Mouse (Mus musculus) small intestine, adult 2 months (tissue): ENCODE data around the gene Vmn1r174. TPM values are rescaled to one million over a fixed set of nuclear protein-coding genes. Genes with fewer than 3 reads are reported as not detected.
"Not testable (repeated sequence)": the region's sequence is repeated elsewhere in the genome, so short reads cannot be mapped to it uniquely, and the experiment has no call there.

Experiments
- H3K27ac ChIP-seq: fragments of 200-500 bp; 2 replicates; pipeline ENCODE4 v1.5.1; 2012; ENCODE audit warnings: low read depth, low read length, control low read depth, inconsistent platforms; ENCODE audit not compliant: insufficient read depth
- H3K27me3 ChIP-seq: fragments of 200-500 bp; 2 replicates; pipeline ENCODE4 v1.6.1; 2012; ENCODE audit warnings: mild to moderate bottlenecking, moderate library complexity, low read length, inconsistent platforms; ENCODE audit not compliant: control insufficient read depth, insufficient read depth
- H3K36me3 ChIP-seq: fragments of 200-500 bp; 2 replicates; pipeline ENCODE4 v1.6.1; 2012; ENCODE audit warnings: mild to moderate bottlenecking, low read length, control low read depth, inconsistent platforms; ENCODE audit not compliant: control insufficient read depth, insufficient read depth
- H3K4me1 ChIP-seq: fragments of 200-500 bp; 2 replicates; pipeline ENCODE4 v1.6.1; 2012; ENCODE audit warnings: low read length, inconsistent platforms, mixed read lengths; ENCODE audit not compliant: control insufficient read depth, insufficient read depth, insufficient read length
- H3K4me3 ChIP-seq: fragments of 200-500 bp; 2 replicates; pipeline ENCODE4 v1.5.1; 2012; ENCODE audit warnings: low read depth, mild to moderate bottlenecking, control low read depth, inconsistent platforms, low read length, moderate library complexity
- CTCF ChIP-seq: fragments of 200-500 bp; IDR thresholded peaks from 2 replicates; pipeline ENCODE4 v1.5.1; 2012; ENCODE audit warnings: low read depth, mild to moderate bottlenecking, control low read depth, inconsistent platforms, low read length, moderate library complexity, mixed read lengths; ENCODE audit not compliant: insufficient replicate concordance, insufficient read length; ENCODE audit errors: extremely low read depth
- POLR2A ChIP-seq: fragments of 200-500 bp; IDR thresholded peaks from 2 replicates; pipeline ENCODE4 v1.6.1; 2012; ENCODE audit warnings: low read depth, mild to moderate bottlenecking, control low read depth, inconsistent platforms, low read length, moderate library complexity
- WGBS: fragments of 180-500 bp; shearing (Covaris S2); methylation state at CpG from one replicate; pipeline ENCODE4 v1.1.7; 2018; 5-methylcytosine and 5-hydroxymethylcytosine counted together
- polyA plus RNA-seq: library from polyadenylated mRNA; depleted of rRNA; stranded (reverse); fragments of >200 nt; gene quantifications from 2 replicates; pipeline ENCODE4 v1.2.3, GENCODE M21; 2012; rRNA removed

Vmn1r174 gene
- polyA plus RNA-seq: not detected in 2 replicates

GRCm38 (mm10) chr7:23751970-23752369 is at the start of gene Vmn1r174:
Vmn1r174 (plus strand) TSS chr7:23752270.
- WGBS: 37% methylated on average over 1 of the region's 1 CpGs
- H3K4me1 ChIP-seq, H3K27ac ChIP-seq, H3K4me3 ChIP-seq, H3K27me3 ChIP-seq, H3K36me3 ChIP-seq: not testable (repeated sequence)

- TF ChIP-seq POLR2A (no peak), CTCF (no peak)
- 84% methylated on average over 6 of the region's 6 CpGs for WGBS
- H3K4me1 ChIP-seq: no peaks in the 10 kb centered on the region
Measured at GRCm38 (mm10) chr7:23784526-23784925, 32.5 kb downstream of the Vmn1r174 start.

DNA sequence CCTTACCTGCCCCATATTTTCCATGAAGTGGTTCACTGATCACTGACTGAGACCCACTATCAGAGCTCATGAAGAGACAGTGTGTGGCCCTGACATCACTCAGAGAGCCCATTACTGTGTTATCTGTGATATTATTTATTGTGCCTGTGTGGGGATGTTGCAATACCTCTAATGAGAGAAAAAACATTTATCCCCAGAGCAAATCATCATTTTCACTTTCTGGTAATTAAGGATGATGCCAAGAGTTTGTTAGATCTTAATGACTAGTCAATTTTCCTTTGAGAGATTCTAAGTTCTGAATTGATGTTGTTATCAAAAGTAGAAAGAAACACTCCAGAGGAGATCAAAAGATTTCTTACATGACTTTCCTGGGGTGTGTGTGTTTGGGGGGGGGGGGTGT is 58.5 kb downstream of the Vmn1r174 start, which contains the start of gene Vmn1r175:
TSS of gene Vmn1r175 (minus strand) at position 101 of the 400 bp plus-strand sequence.
- H3K4me1 ChIP-seq, H3K4me3 ChIP-seq, H3K27ac ChIP-seq, H3K36me3 ChIP-seq, H3K27me3 ChIP-seq: not testable (repeated sequence)

More at GRCm38 (mm10) chr7:23784526-23784925, 32.5 kb downstream of the Vmn1r174 start:
- Histone ChIP-seq H3K36me3 (no peaks in the 10 kb centered on the region), H3K27ac (no peak overlapping the region), H3K4me3 (no peak overlapping the region), H3K27me3 (no peaks in the 10 kb centered on the region)

Other genes with a start within 250 kb of the Vmn1r174 start
- not detected in 2 replicates for gene Vmn1r167, start 245.1 kb upstream of the Vmn1r174 start, polyA plus RNA-seq
- not detected in 2 replicates for gene Vmn1r168, start 212.5 kb upstream of the Vmn1r174 start, polyA plus RNA-seq
- not detected in 2 replicates for gene Vmn1r169, start 176.7 kb upstream of the Vmn1r174 start, polyA plus RNA-seq
- not detected in 2 replicates for gene Vmn1r170, start 146.1 kb upstream of the Vmn1r174 start, polyA plus RNA-seq
- gene Vmn1r171, start 121.5 kb upstream of the Vmn1r174 start, polyA plus RNA-seq: not detected in 2 replicates
- gene Vmn1r172, start 94.0 kb upstream of the Vmn1r174 start, polyA plus RNA-seq: not detected in 2 replicates
- not detected in 2 replicates for gene Vmn1r173, start 51.6 kb upstream of the Vmn1r174 start, polyA plus RNA-seq
- not detected in 2 replicates for gene Vmn1r175, start 58.4 kb downstream of the Vmn1r174 start, polyA plus RNA-seq
- gene Vmn1r176, start 85.1 kb downstream of the Vmn1r174 start, polyA plus RNA-seq: not detected in 2 replicates
- not detected in 2 replicates for gene Vmn1r177, start 114.2 kb downstream of the Vmn1r174 start, polyA plus RNA-seq
- not detected in 2 replicates for gene Vmn1r178, start 139.7 kb downstream of the Vmn1r174 start, polyA plus RNA-seq
- not detected in 2 replicates for gene Vmn1r179, start 174.7 kb downstream of the Vmn1r174 start, polyA plus RNA-seq
- not detected in 2 replicates for gene Vmn1r180, start 198.4 kb downstream of the Vmn1r174 start, polyA plus RNA-seq
- not detected in 2 replicates for gene Vmn1r181, start 222.3 kb downstream of the Vmn1r174 start, polyA plus RNA-seq
- not detected in 2 replicates for gene V1rd19, start 249.4 kb downstream of the Vmn1r174 start, polyA plus RNA-seq